Mouse (Mus musculus) layer of hippocampus, postnatal 36 days (tissue): ENCODE measurements around the gene Tbc1d7. TPM values are rescaled to one million over a fixed set of nuclear protein-coding genes. Genes with fewer than 3 reads are reported as not detected.

Experiments
- DNase-seq, 2 experiments: peaks; one replicate each; pipeline ENCODE4 v3.0.0; 2022
- total RNA-seq, 2 experiments: library from RNA; stranded (reverse); gene quantifications; 2 replicates each; pipeline ENCODE4 v1.2.3; 2021

Tbc1d7 gene
- total RNA-seq, result 10 to 100 TPM; 26.2 to 27.2 TPM

DNA sequence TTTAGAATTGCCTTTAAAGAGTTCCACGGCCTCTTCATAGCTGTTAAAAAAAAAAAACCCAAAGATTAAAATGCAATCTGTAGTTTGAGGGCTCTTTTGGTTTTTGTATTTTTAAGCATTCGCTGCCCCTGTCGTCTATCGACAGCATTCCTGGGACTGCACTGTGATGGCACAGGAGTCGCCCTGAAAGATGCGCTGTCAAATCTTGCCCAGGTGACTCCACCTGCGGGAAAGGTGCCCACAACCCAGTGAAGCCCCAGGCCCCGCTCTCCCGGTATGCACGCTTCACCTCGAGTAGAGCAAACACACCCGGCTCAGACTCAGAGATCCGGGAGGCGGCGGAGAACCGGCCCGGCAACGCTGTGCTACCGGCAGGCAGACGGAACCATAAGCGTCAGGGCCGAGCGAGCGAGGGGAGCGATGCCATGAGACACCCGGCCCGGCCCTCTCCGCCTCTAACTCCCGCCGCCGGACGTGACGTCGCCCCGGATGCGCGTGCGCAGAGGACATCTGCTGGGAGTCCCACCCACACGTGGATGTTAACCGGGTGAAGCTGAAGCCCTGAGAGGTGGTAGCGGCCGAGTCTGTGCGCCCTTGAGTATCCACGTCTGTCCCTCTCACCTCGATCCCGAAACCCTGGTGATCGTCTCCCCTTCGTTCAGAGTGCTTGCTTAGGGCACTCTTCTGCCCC is at the start of gene Tbc1d7:
Gene Tbc1d7 (minus strand): TSS at position 482 of the 691 bp plus-strand sequence.
- peak; percentile 97 to 98 for DNase-seq

DNA sequence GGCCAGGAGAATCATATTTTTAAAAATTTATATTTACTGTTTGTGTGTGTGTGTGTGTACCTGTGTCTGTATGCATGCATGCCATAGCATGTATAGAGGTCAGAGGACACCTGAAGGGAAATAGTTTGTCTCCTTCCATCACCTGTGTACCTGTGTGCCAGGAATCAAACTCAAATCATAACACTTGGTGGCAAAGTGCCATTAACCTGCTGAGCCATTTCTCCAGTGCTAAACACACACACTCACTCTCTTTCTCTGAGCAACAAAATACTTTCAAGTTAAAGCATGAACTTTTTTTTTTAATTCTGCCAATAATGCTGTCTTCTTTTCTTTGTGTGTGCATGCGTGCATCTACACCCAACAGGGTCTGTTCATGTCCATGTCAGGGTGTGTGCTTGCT is 49.3 kb upstream of the Tbc1d7 start:
- DNase-seq, result no peak

DNA sequence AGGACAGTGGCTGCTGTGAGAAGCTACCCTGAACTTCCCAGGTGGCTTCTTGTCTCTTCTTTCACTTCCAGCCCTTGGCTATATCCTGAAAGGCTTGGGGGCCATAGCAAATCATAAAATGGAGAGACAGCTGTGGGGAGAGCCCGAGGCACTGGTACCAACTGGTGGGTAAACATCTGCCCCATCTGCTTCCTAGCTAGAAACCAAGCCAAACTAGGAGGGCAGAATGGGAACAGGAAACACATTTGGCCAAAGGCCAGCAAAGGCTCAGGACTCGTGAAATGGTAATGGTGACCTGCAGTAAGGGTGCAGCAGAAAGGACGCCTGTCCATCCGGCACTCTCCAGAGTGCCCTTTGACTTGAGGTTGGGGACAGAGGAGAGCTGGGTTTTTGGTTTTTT is 47.5 kb upstream of the Tbc1d7 start:
- DNase-seq, result no peak

DNA sequence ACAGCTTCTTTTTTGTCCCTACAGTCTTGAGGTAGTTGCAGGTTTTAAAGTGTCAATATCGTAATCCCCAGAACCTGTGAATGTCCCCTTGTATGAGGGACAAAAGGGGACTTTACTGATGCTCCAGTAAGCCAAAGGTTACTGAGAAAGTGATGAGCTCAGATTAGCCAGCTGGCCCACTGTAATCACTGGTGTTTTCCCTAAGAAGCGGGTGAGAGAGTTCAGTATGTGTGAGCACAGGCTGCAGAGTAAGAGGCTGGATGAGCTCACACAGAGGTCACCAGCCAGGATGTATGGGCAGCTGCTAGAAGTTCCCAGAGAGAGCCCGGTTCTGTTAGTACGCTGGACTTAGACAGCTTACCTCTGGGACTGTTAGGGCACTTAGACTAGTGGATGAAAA is 47.0 kb upstream of the Tbc1d7 start:
- DNase-seq, result no peak

- DNase-seq, result no peak
These were observed 46.4 kb upstream of the Tbc1d7 start for GRCm38 (mm10) chr13:43217686-43218085.

DNA sequence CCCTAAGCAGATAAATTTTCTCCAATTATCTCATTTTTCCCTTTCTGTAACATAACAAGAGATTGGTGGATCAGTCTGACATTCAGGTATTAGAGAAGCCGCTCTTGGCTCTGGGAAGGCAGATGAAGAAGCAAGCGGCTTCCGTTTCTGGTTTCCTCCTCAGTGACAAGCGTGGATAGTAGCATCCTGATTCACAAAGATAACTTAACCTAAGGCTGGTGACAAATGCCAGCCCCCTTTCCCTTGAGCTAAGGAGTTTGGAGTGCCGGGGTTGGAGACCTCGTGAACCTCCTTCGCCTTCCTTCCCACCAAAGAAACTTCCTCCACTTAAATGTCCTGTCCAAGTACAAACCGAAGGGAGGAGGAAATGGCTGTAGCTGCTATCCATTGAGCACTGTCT is 45.8 kb upstream of the Tbc1d7 start:
- no peak for DNase-seq

DNA sequence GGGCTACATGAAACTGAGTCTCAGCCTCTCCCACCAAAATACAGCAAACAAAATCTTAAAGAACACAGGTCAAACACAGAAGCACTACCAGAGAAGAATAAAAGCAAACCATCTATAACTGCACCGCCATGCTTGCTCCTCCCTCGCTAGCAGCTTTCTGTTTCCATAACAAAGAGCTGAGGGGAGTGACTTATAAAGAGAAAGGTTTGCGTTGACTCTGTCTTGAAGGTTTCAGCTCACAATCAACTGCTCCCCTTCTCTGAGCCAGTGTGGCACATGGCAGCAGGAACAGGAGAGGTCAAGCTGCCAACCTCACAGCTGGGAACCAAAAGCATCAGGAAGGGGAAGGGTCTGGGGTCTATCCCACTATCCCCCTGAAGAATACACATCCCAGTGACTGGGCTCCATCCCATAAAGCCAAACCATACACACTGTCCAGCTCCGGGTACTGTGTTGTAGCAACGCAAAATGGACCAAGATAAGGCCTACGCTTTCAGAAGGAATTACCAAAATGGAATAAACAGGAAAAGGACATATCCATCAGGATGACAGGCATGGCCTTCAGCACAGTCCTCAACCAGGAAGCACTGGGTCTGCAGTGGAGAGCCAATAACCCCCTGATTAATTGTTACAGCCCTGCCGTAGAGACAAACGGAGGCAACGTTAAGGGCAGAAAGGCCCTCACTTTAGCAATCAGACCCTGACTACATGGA is 44.8 kb upstream of the Tbc1d7 start:
- DNase-seq, result no peak

- no peak for DNase-seq
These were observed 44.1 kb upstream of the Tbc1d7 start for GRCm38 (mm10) chr13:43215144-43215993.

GRCm38 (mm10) chr13:43212338-43212737 is 41.0 kb upstream of the Tbc1d7 start:
- no peak for DNase-seq

GRCm38 (mm10) chr13:43210956-43211355 is 39.7 kb upstream of the Tbc1d7 start:
- no peak for DNase-seq

DNA sequence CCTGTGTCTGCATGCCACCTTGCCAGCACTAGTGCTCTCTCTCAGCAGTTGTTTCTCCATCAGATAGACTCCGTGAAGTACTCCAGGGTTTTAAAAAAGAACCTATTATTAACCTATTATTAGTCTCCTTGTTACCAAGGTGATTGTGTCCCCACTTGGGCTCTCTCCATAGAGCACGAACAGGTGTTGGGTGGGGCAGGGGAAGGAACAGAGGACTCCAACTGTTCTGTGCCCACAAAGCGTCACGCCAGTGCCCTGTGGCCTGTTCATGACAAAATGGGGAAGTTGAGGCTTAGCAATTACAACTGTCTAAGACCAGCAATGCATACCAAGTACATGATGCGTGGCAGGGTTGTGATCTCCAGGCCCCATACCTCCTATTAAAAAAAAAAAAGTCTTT is 38.3 kb upstream of the Tbc1d7 start:
- DNase-seq, result no peak

- DNase-seq, result no peak
These were observed 37.7 kb upstream of the Tbc1d7 start for GRCm38 (mm10) chr13:43208914-43209439.

- no peak for DNase-seq
These were observed 34.9 kb upstream of the Tbc1d7 start for GRCm38 (mm10) chr13:43206118-43206683.

DNA sequence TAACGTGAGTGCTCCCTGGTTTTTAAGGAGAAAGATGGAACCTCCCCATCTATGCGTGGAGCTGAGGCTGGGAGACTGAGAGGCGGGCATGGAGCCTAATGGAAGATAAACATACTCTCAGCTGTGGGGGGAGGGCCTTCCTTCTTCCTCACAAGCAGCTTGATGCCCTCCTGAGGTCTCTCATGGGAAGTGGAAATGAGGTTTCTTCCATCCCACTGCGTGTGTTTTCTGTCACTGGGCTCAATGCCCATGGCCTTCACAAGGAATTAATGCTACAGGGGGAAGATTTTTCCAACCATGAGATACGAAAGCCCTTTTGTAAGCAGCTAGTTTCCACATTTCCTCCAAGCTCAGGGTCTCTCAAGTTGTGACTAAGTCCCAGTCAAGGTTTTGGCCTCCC is 32.3 kb upstream of the Tbc1d7 start:
- no peak for DNase-seq

GRCm38 (mm10) chr13:43203234-43203633 is 31.9 kb upstream of the Tbc1d7 start:
- no peak for DNase-seq

GRCm38 (mm10) chr13:43202351-43202750 is 31.1 kb upstream of the Tbc1d7 start:
- no peak for DNase-seq

DNA sequence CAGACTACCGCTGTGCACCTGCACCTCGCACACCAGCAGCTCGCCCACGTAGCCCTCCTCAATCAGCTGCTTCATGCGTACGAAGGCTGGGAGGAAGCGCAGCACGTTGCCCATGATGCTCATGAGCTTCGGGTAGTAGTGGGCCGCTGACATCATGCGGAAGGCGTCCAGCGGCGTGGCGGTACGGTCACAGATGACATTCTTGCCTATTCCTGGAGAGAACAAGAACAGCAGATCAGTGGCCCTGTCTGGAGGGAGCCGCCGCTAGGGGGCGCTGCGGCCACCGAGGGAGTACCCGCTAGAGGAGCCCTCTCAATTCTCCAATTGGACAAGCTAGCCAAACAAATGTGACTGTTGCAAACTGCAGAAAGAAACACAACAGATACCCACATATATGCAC is 29.7 kb upstream of the Tbc1d7 start:
- no peak for DNase-seq

GRCm38 (mm10) chr13:43200473-43200872 is 29.2 kb upstream of the Tbc1d7 start:
- no peak for DNase-seq

GRCm38 (mm10) chr13:43199749-43200148 is 28.4 kb upstream of the Tbc1d7 start:
- DNase-seq, result no peak

- no peak for DNase-seq
These were observed 28.0 kb upstream of the Tbc1d7 start for GRCm38 (mm10) chr13:43199282-43199681.

GRCm38 (mm10) chr13:43197187-43197586 is 25.9 kb upstream of the Tbc1d7 start:
- DNase-seq, result no peak

DNA sequence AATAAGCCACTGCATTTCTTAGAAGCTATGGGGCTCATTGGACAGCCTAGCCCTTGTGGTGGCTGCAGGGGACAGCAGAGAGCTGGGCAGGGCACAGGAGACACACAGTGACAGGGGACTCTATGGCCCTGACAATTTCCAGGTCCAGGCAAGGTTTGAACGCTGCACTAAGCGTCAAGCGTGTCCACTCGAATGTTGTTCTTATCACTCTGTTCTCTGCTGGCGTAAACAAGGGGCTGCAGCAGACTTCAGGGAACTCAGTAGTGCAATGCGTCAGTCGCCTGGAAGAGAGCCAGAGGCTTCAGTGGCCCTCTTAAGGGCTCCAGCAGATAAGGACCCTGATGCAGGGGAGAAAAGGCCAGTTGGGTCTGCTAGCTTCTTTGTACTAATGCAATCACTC is 24.7 kb upstream of the Tbc1d7 start:
- DNase-seq, result no peak

GRCm38 (mm10) chr13:43193932-43194331 is 22.6 kb upstream of the Tbc1d7 start:
- no peak for DNase-seq
